Mouse (Mus musculus) urinary bladder, postnatal 36 days (tissue): ENCODE results near the gene Yy1.
A peak's percentile ranks its signal among the peaks of the same experiment; 100 is the strongest.

Experiments used
- DNase-seq, 2 experiments: peaks; one replicate each; pipeline ENCODE4 v3.0.0; 2022; ENCODE audit warnings: low spot score in 2 of 2, mixed read lengths in 1 of 2

The Yy1 gene

DNA sequence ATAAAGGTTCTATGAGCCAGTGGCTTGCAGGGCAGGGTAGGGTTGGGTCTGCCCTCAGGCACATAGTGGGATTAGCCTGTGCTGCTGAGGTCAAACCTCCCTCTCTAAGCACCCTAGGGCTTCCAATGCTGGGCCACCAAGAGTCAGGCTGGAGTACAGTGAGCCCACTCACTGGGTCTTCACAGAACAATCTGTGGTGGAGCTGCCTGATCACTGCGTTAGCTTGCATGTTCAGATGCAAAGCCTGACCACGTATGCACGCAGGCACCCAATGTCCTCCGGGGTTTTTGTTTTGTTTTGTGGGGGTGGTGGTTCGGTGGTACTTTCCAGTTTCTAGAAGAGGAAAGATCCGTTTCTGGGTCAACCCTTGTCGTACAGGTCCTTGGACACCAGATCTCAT is 64.3 kb downstream of the Yy1 start:
- no peak for DNase-seq

DNA sequence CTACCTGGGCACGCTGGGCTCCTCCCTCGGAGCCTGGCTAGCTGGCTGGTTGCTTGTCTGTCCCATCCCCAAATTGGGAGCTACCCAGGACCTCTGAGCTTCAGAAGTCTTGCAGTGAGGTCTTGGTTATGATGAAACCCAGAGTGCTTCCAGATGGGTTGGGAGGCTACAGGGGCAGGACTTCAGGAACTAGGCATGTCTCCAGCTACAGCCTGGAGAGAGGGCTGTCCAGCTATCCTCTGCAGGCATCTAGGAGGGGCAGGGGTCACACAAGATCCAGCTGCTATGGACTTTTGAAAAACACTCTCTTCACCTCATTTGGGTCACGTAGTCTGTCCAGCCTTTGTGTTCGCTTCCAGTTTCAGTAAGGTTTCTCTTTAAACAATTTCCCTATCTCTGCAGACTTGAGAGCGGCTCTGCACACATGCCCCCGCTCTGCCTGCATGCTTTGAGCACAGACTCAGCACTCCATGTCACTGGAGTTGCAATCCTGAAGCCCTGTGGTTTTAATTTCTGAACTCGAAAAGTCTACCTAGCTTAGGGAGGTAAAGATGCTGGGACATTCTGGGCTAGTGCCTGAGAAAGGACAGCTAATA is 64.9 kb downstream of the Yy1 start:
- DNase-seq: peak in 1 of 2 experiments; percentile 39

GRCm38 (mm10) chr12:108858486-108858885 is 65.7 kb downstream of the Yy1 start:
- no peak for DNase-seq

- no peak for DNase-seq
Observed at GRCm38 (mm10) chr12:108865007-108865494, 72.3 kb downstream of the Yy1 start.

GRCm38 (mm10) chr12:108869575-108869974 is 76.8 kb downstream of the Yy1 start:
- DNase-seq: no peak
